Mouse (Mus musculus) kidney, adult 18-20 months (tissue): ENCODE measurements around the gene Slk.

ENCODE experiments used
- DNase-seq: peaks from one replicate; pipeline ENCODE4 v3.0.0; 2021

The Slk gene

GRCm38 (mm10) chr19:47658914-47659535, 79.5 kb downstream of the Slk start:
- DNase-seq: peak; percentile 35

- DNase-seq: no peak
Observed at GRCm38 (mm10) chr19:47659765-47660408, 80.4 kb downstream of the Slk start.

- DNase-seq: no peak
Observed at GRCm38 (mm10) chr19:47667601-47668000, 88.1 kb downstream of the Slk start.

- no peak for DNase-seq
Observed at GRCm38 (mm10) chr19:47668399-47668798, 88.9 kb downstream of the Slk start.

GRCm38 (mm10) chr19:47674419-47674818, 94.9 kb downstream of the Slk start:
- DNase-seq: peak; percentile 63

GRCm38 (mm10) chr19:47678675-47679074, 99.2 kb downstream of the Slk start:
- DNase-seq: no peak

GRCm38 (mm10) chr19:47689592-47689991, 110.1 kb downstream of the Slk start:
- no peak for DNase-seq

GRCm38 (mm10) chr19:47691994-47692393, 112.5 kb downstream of the Slk start, which contains the start of gene Col17a1:
Gene Col17a1 (minus strand): TSS chr19:47692094.
- no peak for DNase-seq
